Mouse (Mus musculus) lung, adult 2 months (tissue): ENCODE results near the gene Crlf3.

Experiments used
- CTCF ChIP-seq: fragments of 200-500 bp; IDR thresholded peaks from 2 replicates; pipeline ENCODE4 v1.5.1; 2011; ENCODE audit warnings: mild to moderate bottlenecking, low read length, control low read depth; ENCODE audit not compliant: insufficient read depth
- POLR2A ChIP-seq: fragments of 200-500 bp; IDR thresholded peaks from 2 replicates; pipeline ENCODE4 v1.6.1; 2011; ENCODE audit warnings: low read depth, mild to moderate bottlenecking, control low read depth, low read length, borderline replicate concordance; ENCODE audit errors: extremely low read depth

DNA sequence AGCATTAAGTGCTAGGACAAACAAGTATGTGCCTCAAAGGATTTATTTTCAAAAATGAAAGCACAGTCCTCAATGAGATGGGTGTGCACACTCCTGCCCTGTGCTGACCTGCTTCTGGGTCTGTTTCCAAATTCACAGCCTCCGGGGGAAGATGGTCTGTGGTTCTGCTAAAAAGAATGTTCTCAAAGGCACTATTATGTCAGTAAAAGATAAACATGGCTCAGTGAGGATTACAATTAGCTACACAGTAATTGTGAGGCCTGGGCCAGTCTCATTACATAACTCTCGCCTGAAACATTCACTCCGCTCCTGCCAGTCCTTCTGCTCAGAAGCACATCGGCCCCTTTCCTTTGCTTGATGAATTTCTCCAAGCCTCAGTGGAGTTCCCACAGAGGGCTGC is 18.6 kb downstream of the Crlf3 start:
- TF ChIP-seq POLR2A (no peak), CTCF (no peak)
